Mouse (Mus musculus) heart, postnatal 0 days (tissue): ENCODE measurements around the gene Fut8.

ENCODE experiments used
- CTCF ChIP-seq: IDR thresholded peaks from 2 replicates; pipeline ENCODE4 v1.5.1; 2016; ENCODE audit warnings: antibody characterized with exemption, control low read depth, low read depth
- EP300 ChIP-seq: IDR thresholded peaks from 2 replicates; pipeline ENCODE4 v1.6.1; 2016; ENCODE audit warnings: antibody characterized with exemption, low read depth

GRCm38 (mm10) chr12:77237950-77238530 lies at the start of gene Fut8:
- TF ChIP-seq CTCF = no peak
- no peak for TF ChIP-seq EP300
